Mouse (Mus musculus): Measurements from ENCODE around the gene Fcrla.

The Fcrla gene

DNA sequence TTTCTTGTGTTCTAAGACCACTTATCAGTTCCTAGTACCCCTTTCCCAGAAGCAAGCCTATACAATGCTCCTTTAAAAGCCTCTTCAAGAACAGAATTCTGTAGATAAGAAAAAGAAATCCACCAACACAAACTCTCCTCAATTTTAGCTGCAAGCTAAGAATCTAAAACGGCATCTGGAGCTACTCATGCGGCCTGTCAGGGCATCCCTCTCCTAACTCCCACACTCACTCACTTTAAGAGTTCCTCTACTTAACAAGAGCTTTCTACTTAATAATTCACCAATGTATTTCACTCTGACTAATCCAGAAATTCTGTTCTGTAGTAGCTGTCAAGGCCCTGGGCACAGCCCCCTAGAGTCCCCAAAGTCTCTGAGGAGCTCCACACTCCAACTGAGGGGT is 35.7 kb downstream of the Fcrla start:
- DNase-seq (ENCODE audit: low read depth in 2 of 2, low spot score in 2 of 2): no peak

DNA sequence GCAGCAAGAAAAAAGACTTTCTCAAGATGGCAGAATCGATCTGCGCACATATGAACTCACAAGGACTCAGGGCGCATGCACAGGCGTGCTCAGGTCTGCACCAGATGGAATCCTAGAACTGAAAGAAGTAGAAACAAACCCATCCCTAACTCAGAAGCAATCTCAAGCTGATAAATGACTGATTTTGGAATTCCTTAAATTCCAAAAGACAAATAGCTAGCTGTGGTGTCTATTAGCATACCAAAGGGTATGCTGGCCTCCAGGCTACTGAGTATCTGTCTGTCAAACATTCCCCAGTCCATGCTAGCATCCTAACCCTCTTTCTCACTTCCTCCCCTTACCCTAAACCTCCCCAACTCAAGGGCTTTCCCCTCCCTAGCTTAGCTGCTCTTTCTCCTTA is 38.1 kb downstream of the Fcrla start:
- no peak for DNase-seq (ENCODE audit: low read depth in 2 of 2, low spot score in 2 of 2)

GRCm38 (mm10) chr1:170886044-170886458 is 41.3 kb downstream of the Fcrla start:
- no peak for DNase-seq (ENCODE audit: low read depth in 2 of 2, low spot score in 2 of 2)

DNA sequence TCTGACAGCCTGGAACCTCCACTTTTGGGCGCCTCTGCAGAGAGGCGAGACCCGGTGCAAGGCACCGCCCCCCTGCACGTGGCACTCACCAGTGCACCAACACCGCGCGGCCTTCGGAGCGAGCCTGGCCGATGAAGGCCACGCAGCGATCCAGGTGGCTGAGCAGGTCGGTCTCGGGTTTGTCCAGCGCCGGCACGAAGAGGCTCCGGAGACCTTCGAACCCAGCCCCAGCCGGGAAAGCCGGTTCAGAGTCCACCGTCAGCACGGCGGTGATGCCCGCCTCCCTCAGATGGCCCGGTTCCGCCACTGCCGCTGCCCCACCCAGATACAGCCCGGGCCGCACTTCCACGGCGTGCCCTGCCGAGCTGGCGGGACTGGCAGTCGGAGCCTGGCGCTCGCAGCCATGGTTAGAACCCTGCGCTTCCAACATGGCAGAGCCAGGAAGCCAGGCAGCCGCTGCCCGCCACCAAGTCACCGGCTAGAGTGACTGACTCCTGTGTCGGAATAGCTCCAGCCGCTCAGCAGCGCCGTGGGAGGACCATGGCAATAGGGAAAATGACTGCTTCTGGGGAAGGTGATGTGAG is 42.3 kb downstream of the Fcrla start, which contains the start of the genes Gm26620 and Dusp12:
Gene Gm26620 (plus strand): TSS at position 88 of the 584 bp plus-strand sequence.
Gene Dusp12 (minus strand): TSS at position 563 of the 584 bp plus-strand sequence.
- peak; percentile 80 for DNase-seq (ENCODE audit: low read depth in 2 of 2, low spot score in 2 of 2)

DNA sequence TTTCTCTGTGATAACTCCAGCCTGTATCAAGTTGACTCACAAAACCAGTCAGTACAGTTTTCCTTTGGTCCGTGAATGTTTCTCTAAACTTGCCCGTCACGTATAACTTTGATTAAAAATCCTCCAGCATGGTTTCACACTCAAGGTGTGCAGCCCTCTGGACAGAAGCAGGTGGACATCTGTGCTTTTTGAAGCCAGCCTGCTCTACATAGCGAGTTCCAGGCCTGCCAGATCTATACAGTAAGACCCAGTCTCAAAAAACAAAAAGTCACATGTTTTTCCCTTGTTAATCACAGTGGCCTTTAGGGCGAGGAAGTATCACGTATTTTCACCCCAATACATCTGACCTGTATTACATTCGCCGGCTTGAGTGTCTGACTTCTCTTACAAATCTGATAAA is 43.0 kb downstream of the Fcrla start:
- no peak for DNase-seq (ENCODE audit: low read depth in 2 of 2, low spot score in 2 of 2)

GRCm38 (mm10) chr1:170882915-170883485 is 44.4 kb downstream of the Fcrla start:
- no peak for DNase-seq (ENCODE audit: low read depth in 2 of 2, low spot score in 2 of 2)

GRCm38 (mm10) chr1:170876906-170877305 is 50.5 kb downstream of the Fcrla start:
- DNase-seq (ENCODE audit: low read depth in 2 of 2, low spot score in 2 of 2): no peak

DNA sequence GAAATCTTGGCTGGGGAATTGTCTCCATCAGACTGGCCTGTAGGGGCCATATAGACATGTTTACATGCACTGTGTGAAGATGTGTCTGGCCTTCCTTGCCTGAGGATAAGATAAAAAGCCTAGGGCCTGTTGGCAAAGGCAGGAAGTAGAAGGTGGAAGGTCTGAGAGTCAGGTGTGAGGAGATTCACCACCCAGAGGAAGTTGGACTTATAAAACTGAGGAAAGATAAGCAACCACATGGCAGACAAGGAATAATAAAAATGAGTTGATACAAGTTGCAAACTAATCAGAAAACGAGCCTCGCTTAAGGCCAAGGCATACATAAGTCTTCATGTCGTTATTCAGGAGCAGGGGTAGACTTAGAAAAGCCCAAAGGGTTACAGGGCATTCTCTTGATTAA is 51.7 kb downstream of the Fcrla start:
- no peak for DNase-seq (ENCODE audit: low read depth in 2 of 2, low spot score in 2 of 2)

- DNase-seq (ENCODE audit: low read depth in 2 of 2, low spot score in 2 of 2): no peak
These were observed 55.4 kb downstream of the Fcrla start for GRCm38 (mm10) chr1:170871961-170872360.

- DNase-seq (ENCODE audit: low read depth in 2 of 2, low spot score in 2 of 2): no peak
These were observed 56.0 kb downstream of the Fcrla start for GRCm38 (mm10) chr1:170871402-170871801.

- no peak for DNase-seq (ENCODE audit: low read depth in 2 of 2, low spot score in 2 of 2)
These were observed 58.5 kb downstream of the Fcrla start for GRCm38 (mm10) chr1:170868905-170869283.

DNA sequence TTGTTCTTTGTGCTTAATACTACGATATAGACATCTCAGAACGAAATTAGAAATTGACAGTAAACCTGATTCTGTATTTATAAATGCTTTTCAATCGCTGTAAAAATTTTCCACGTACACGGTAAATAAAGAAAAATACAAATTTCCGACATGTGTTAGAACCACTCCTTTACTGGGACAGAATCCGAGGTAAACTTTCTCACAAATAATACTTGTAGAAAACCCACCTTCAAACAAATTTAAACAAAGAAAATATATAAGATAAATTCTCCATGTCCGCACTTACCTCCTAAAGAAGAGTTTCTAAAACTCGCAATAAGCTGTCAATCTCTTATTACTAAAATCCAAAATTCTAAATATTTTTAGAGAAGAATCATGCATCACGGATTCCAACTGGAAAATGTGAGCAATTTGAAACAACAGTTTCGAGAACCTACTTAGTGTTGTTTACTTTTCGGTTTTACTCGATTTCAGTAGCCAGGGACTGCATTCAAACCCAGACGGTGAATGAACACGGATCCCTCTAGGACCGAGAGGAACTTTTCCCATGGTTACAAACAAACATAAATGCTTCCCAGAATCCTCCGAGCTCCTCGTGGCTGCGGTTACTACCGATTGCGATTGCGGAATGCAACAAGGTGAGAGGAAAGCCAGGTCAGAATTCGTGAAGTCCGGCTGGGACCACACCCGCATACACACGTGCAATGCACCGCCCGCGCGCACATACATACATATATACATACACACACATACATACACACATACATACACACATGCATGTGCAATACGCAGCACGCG is 59.1 kb downstream of the Fcrla start:
- DNase-seq (ENCODE audit: low read depth in 2 of 2, low spot score in 2 of 2): peak in 1 of 2 experiments; percentile 9

DNA sequence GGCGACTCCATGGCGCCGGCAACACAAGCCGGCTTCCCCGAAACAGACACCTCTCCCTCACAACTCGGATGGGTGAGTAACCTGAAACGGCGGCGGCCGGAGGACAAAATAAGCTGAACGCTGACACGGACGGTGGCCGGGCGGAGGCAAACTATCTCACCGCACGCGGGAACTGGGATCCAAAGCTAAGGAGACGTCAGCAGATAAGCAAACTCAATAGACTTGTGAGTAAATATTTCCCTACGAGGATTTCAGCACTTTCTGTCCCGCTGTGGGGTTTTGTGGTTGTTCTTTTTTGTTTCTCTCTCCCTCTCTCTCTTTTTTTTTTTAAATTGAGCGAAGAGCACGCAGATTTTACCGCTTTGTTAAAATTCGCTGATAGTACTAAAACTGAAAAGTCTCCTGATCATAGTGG is 59.7 kb downstream of the Fcrla start, which contains the start of gene Atf6:
Gene Atf6 (minus strand): TSS at position 81 of the 415 bp plus-strand sequence.
- DNase-seq (ENCODE audit: low read depth in 2 of 2, low spot score in 2 of 2): peak; percentile 65 to 74
